Mouse (Mus musculus) liver, embryonic 13.5 days (tissue): ENCODE data around the gene Rpl27a. TPM values are rescaled to one million over a fixed set of nuclear protein-coding genes. Genes with fewer than 3 reads are reported as not detected.

Source experiments
- ATAC-seq: fragments of 200-750 bp; cut with Nextera tagmentation; 2 replicates; pipeline ENCODE4 v1.8.0; 2017; ENCODE audit warnings: low read depth, mild to moderate bottlenecking, moderate number of reproducible peaks, moderate library complexity
- DNase-seq: peaks from one replicate; pipeline ENCODE4 v3.0.0; 2022
- H3K27ac ChIP-seq: fragments of 300-500 bp; sonication (generic); 2 replicates; pipeline ENCODE4 v1.5.1; 2015; ENCODE audit warnings: moderate library complexity, mild to moderate bottlenecking, inconsistent platforms
- H3K27me3 ChIP-seq: fragments of 300-500 bp; sonication (generic); 2 replicates; pipeline ENCODE4 v1.6.1; 2015; ENCODE audit warnings: mild to moderate bottlenecking, inconsistent platforms
- H3K36me3 ChIP-seq: fragments of 300-500 bp; sonication (generic); 2 replicates; pipeline ENCODE4 v1.6.1; 2015; ENCODE audit warnings: mild to moderate bottlenecking, inconsistent platforms
- H3K4me1 ChIP-seq: fragments of 300-500 bp; sonication (generic); replicated peaks from 2 replicates; pipeline ENCODE4 v1.6.1; 2015; ENCODE audit warnings: inconsistent platforms
- H3K4me2 ChIP-seq: fragments of 300-500 bp; sonication (generic); 2 replicates; pipeline ENCODE4 v1.6.1; 2015; ENCODE audit warnings: inconsistent platforms, mild to moderate bottlenecking, moderate library complexity
- H3K4me3 ChIP-seq: fragments of 300-500 bp; sonication (generic); replicated peaks from 2 replicates; pipeline ENCODE4 v1.5.1; 2015; ENCODE audit warnings: mild to moderate bottlenecking, inconsistent platforms
- H3K9ac ChIP-seq: fragments of 300-500 bp; sonication (generic); 2 replicates; pipeline ENCODE4 v1.6.1; 2015; ENCODE audit warnings: mild to moderate bottlenecking, inconsistent platforms
- H3K9me3 ChIP-seq: fragments of 300-500 bp; sonication (generic); replicated peaks from 2 replicates; pipeline ENCODE4 v1.6.1; 2016; ENCODE audit warnings: inconsistent platforms
- WGBS: fragments of 180-500 bp; shearing (Covaris S2); methylation state at CpG from one replicate; pipeline ENCODE4 v1.1.7; 2015; ENCODE audit not compliant: insufficient replicate concordance; 5-methylcytosine and 5-hydroxymethylcytosine counted together
- polyA plus RNA-seq: library from polyadenylated mRNA; unstranded; fragments of >200 nt; fragmentation: Nextera tagmentation; extraction: Ambion mirVana; gene quantifications from 2 replicates; pipeline ENCODE4 v1.2.1, GENCODE M21; 2015

Rpl27a gene
- 112 and 118 TPM in 2 replicates for polyA plus RNA-seq

DNA sequence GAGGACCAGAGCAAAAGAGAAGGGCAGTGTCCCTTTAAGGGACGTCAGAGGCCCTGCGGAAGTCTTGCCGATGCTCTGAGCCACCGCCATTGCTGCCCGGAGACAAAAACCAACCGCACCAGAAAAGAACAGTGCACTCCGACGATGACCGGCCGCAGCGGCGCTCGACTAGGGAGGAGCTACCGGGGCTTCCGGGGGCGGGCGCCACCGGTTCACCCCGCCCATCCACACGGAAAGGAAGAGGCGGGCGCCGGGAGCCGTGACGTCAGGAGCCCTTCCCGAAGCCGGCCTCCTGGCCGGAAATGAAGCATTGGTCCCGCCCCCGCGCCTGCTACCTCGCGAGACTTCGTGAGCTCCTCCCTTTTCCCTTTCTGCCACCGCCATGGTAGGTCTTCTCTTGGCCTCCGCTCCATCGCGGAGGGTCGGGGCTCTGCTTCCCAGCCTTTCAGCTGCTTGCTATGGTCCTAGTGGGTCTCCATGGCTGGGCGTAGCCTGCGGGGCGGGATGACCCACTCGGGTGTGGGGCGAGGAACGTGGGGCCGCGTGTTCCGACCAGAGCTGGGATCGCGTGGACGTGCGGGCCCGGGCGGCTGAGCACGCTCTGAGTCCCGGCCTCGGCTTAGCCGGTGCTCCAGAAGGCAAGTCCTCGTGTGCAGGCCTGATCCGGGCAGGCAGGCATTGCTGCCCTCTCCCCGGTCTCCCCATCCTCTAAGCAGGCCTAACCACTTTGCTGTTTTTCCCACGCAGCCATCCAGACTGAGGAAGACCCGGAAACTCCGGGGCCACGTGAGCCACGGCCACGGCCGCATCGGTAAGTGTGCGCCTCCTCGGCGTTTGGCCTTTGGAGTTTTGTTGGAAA, at the start of gene Rpl27a:
Rpl27a (plus strand) TSS at position 310 of the 859 bp plus-strand sequence.
- Histone ChIP-seq H3K27me3 (no peaks in the 10 kb centered on the region), H3K4me3 (peak within 1 kb of the TSS; percentile 95), H3K9ac (peak within 1 kb of the TSS; percentile 99), H3K9me3 (no peaks in the 10 kb centered on the region), H3K36me3 (peaks cover 45% of the 10 kb centered on the region), H3K27ac (peak within 1 kb of the TSS; percentile 99), H3K4me1 (peaks cover 50% of the 10 kb centered on the region), H3K4me2 (peak within 1 kb of the TSS; percentile 86)
- DNase-seq: peak; percentile 98
- peak; percentile 89 for ATAC-seq
- WGBS: under 1% methylated on average over 72 of the region's 72 CpGs

DNA sequence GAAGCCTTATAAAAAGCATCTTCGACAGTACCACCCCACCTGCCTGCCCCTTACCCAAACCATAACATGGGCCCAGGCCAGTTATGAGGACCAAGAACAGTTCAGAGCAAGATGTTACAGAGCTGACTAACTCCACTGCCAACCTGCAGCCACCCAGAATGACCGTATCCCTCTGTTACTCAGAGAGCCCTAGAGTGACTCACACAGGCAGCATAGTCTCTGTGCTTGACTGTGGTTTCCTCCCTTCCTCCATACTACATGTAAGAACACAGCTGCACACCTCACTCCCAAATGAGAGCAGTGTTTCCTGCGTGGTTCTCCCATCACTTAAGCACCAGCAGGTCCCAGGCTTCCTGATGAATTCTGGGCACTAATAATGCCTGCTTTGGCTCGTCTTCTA, 48.2 kb upstream of the Rpl27a start:
- Histone ChIP-seq H3K36me3 (no peaks in the 10 kb centered on the region), H3K4me1 (no peaks in the 10 kb centered on the region), H3K4me2 (no peak overlapping the region), H3K9me3 (no peaks in the 10 kb centered on the region), H3K9ac (no peak overlapping the region), H3K27me3 (no peaks in the 10 kb centered on the region), H3K4me3 (no peak overlapping the region), H3K27ac (no peak overlapping the region)
- DNase-seq (no peak), ATAC-seq (no peak)
- 42% methylated on average over 4 of the region's 4 CpGs for WGBS

DNA sequence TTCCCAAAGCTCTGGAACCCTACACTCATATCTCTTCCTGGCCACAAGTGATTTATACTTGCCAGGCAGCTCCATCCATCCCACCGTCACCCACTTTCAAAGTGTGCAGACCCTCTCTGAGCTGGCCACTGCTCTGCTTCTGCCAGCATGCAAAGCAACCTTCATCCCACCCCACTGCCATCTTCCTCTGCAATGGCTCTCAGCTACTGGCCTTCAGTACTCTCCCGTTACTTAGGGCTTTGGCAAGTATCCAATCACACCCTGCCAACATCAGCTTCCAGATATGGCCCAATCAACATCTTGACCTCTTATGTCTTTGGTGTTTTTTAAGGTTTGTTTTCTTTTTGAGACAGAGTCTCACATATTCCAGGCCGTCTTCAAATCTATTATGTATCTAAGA, 41.0 kb upstream of the Rpl27a start:
- no peak overlapping the region for H3K4me2 ChIP-seq
- WGBS: 71% methylated on average over 3 of the region's 3 CpGs
- H3K36me3 ChIP-seq: no peaks in the 10 kb centered on the region
- no peaks in the 10 kb centered on the region for H3K27me3 ChIP-seq
- no peak for ATAC-seq
- H3K9ac ChIP-seq: no peak overlapping the region
- no peaks in the 10 kb centered on the region for H3K4me1 ChIP-seq
- H3K27ac ChIP-seq: no peak overlapping the region
- no peak for DNase-seq
- no peak overlapping the region for H3K4me3 ChIP-seq
- H3K9me3 ChIP-seq: no peaks in the 10 kb centered on the region

DNA sequence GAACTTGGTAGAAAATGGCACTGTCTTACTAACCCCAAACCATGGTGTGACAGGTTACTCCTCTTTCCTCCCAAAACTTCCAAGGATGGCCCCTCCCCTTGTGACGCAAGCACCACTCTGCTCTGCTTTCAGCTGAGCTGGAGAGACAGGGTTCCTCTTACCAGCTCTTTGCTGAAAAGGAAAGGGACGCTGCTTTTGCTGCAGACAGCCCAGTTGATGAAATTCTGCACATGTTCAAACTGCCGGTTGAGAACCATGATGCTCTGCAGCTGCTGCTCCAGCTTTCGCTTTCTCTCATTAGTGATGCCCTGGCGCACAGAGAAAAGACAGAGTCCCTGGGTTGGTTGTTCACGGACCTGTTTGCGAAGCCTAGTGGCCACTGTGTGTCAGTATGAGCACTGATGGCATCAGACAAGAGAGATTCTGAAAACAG, 38.2 kb upstream of the Rpl27a start:
- no peak for DNase-seq
- no peak overlapping the region for H3K4me2 ChIP-seq
- WGBS: 48% methylated on average over 7 of the region's 7 CpGs

DNA sequence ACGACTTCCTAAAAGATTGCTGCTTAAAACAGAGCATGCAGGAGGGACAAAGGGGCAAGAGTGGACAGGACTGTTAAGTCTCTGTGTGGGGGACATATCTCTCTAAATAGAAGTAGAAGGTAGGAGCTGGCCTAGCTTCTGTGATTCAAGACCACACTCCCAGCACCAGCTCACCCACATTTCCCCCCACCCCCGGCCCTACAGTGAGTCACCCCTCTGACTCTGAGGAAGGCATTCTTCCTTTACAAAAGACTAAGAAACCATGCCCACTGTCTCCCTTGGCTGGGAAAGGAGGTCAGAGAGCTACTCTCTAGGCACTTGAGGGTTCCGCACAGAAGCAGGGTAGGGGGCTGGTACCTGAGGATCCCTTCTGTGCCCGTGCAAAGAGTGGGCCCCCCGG, 34.7 kb upstream of the Rpl27a start:
- H3K4me1 ChIP-seq: no peaks in the 10 kb centered on the region
- H3K9ac ChIP-seq: no peak overlapping the region
- no peak overlapping the region for H3K27ac ChIP-seq
- no peaks in the 10 kb centered on the region for H3K9me3 ChIP-seq
- WGBS: 61% methylated on average over 5 of the region's 5 CpGs
- H3K27me3 ChIP-seq: no peaks in the 10 kb centered on the region
- no peak overlapping the region for H3K4me3 ChIP-seq
- ATAC-seq: no peak
- no peaks in the 10 kb centered on the region for H3K36me3 ChIP-seq
- H3K4me2 ChIP-seq: no peak overlapping the region
- no peak for DNase-seq

More for the DNA sequence above, 38.2 kb upstream of the Rpl27a start:
- Histone ChIP-seq H3K9me3 (no peaks in the 10 kb centered on the region), H3K4me1 (no peaks in the 10 kb centered on the region), H3K4me3 (no peak overlapping the region), H3K9ac (no peak overlapping the region), H3K36me3 (no peaks in the 10 kb centered on the region), H3K27ac (no peak overlapping the region), H3K27me3 (no peaks in the 10 kb centered on the region)
- no peak for ATAC-seq

DNA sequence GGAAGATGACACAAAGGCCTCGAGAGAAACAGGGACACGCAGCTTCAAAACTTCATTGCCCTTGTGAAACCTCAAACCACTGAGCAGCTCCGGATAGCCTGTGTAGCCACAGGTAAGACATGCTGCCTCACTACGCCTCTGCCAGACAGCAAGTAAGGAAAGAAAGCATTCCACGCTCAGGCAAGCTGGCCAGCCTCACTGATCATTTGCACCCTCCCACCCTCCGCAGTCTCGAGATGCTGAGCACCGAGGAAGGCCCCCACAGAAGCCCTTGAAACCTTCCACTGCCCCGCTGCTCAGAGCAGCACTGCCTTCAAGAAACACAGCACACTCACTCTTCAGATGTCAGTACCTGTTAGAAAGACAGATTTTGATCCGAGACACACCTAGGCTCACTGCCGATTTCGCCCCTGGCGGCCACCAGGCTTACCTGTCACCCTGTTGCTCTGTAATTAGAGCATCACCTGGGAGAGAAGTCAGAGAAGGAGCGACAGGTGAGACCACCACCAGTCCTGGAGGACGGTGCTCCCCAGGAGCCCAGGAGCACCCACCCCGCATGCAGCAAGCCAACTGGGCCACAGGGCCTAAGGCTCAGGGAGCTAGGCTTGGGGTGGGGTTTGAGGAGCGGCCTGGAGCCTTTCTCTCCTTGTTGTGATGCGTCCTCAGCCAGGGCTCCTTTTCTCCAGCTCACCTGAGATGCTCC, 26.2 kb upstream of the Rpl27a start:
- Histone ChIP-seq H3K27ac (no peak overlapping the region), H3K9ac (no peak overlapping the region), H3K4me2 (no peak overlapping the region), H3K36me3 (no peaks in the 10 kb centered on the region), H3K4me3 (no peak overlapping the region), H3K27me3 (peaks cover 28% of the 10 kb centered on the region), H3K9me3 (no peaks in the 10 kb centered on the region), H3K4me1 (no peaks in the 10 kb centered on the region)
- no peak for DNase-seq
- no peak for ATAC-seq
- 60% methylated on average over 18 of the region's 18 CpGs for WGBS

DNA sequence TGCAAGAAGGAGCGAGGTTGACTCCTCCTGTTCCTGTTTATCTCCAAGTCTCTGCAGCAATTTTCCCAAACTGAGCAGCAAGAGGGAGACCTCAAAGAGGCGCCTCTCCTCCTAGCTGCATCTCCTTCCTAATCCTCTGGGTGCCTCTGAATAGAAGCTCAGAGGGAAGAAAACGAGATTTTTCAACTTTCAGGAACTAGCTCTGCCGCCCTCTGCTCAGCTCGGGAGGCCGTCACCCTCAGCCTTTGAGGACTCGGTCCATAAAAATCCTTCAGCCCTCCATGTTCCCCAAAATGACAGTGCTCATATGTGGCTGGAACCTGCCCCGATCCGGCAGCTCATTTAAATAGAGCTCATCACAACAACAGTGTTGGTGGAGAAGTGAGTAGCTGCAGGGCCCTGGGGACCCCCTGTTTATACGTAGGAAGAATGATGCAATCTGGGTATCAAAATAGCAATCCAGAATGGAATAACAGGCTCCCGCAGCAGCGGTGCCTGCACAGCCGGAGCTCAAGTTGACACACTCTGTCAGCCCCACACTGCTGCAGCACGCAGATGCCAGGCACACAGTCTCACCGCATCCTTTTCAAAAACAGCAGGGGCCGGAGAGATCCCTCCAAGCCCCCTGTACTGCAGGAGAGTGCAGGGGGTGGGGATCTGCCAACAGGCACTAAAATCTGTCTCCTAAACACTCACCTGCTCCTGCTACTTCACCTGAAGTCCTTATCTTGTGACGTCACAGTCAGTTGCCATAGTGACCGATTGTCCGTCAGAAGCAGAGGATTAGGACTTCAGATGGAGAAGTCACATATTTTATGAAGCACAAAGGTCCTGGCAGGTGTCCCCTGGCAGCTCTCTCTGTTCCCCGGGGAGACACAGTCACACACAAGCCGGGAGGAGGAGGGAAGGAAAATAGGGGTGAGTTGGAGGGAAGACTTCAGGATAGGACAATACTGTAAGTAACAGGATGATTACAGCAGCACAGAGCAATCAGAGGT, 25.3 kb upstream of the Rpl27a start:
- 33% methylated on average over 21 of the region's 21 CpGs for WGBS
- Histone ChIP-seq H3K9ac (no peak overlapping the region), H3K27me3 (peaks cover 28% of the 10 kb centered on the region), H3K27ac (no peak overlapping the region), H3K4me1 (no peaks in the 10 kb centered on the region), H3K4me2 (no peak overlapping the region), H3K9me3 (no peaks in the 10 kb centered on the region), H3K4me3 (no peak overlapping the region), H3K36me3 (no peaks in the 10 kb centered on the region)
- DNase-seq (no peak), ATAC-seq (no peak)

DNA sequence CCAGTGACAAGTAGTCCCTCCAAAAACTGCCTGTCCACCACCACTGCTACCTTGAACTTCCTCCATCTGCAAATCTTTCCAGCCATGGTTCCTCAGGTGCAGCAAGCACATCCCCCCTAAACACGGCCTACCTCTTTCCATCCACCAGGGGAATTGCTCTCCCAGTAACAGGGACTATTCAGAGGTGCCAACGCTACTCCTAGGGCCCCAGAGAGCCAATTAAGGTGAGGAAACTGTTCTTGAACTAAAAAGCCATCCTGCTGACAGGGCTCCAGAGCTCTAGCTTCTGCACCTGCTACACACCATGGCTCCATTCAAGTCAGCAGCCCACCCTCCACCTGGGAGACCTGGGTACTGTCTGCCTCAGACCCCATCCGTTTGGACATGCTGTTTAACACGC, 21.4 kb upstream of the Rpl27a start:
- Histone ChIP-seq H3K4me2 (no peak overlapping the region), H3K4me1 (no peaks in the 10 kb centered on the region), H3K27ac (no peak overlapping the region), H3K4me3 (no peak overlapping the region), H3K9ac (no peak overlapping the region), H3K36me3 (no peaks in the 10 kb centered on the region), H3K27me3 (peaks cover 23% of the 10 kb centered on the region), H3K9me3 (no peaks in the 10 kb centered on the region)
- ATAC-seq (no peak), DNase-seq (no peak)
- WGBS: 57% methylated on average over 4 of the region's 4 CpGs

DNA sequence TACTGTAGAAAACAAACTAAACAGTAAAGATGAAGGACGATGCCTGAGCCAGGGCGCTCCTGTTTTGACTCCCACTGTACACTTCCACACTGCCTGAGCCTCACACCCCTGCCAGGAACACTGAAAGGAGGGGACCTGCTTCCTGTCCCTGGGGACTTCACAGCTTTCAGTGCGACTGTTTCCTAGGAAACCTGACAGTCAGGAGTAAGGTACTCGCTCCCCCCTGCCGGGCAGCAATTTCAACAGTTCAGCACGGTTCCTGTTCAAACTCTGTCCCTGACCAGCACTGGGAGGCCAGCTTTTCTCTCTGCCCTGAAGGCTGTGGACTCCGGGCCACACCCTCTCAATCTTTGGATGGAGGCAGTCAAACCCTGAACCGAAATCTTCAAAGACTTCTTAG, 11.8 kb upstream of the Rpl27a start:
- no peaks in the 10 kb centered on the region for H3K27me3 ChIP-seq
- no peak overlapping the region for H3K4me3 ChIP-seq
- H3K27ac ChIP-seq: no peak overlapping the region
- no peak for ATAC-seq
- no peak for DNase-seq
- no peaks in the 10 kb centered on the region for H3K36me3 ChIP-seq
- H3K4me1 ChIP-seq: peaks cover 22% of the 10 kb centered on the region
- H3K9ac ChIP-seq: no peak overlapping the region
- no peak overlapping the region for H3K4me2 ChIP-seq
- H3K9me3 ChIP-seq: no peaks in the 10 kb centered on the region
- 26% methylated on average over 8 of the region's 8 CpGs for WGBS

DNA sequence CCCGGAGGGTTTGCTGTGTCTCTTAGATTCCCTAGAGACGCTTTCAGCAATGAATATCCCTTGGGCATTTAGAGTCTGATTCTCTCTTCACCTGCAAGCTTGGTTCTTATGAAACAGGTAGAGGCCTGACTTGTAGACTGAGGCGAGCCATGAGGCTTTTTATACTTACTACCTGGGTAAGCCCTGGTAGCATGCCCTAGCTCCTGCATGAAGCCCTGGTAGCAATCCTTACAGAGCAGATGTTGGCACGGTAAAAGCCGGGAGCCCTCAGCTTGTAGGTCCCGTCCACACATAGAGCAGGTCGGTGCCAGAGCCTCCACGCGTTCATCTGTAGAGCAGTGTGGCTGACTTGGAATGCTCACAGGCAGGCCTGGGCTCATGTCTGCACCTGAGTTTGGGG, 11.4 kb upstream of the Rpl27a start:
- DNase-seq (no peak), ATAC-seq (no peak)
- H3K27ac ChIP-seq: no peak overlapping the region
- H3K36me3 ChIP-seq: no peaks in the 10 kb centered on the region
- no peaks in the 10 kb centered on the region for H3K9me3 ChIP-seq
- peaks cover 27% of the 10 kb centered on the region for H3K4me1 ChIP-seq
- no peak overlapping the region for H3K9ac ChIP-seq
- 54% methylated on average over 9 of the region's 9 CpGs for WGBS
- no peaks in the 10 kb centered on the region for H3K27me3 ChIP-seq
- H3K4me3 ChIP-seq: no peak overlapping the region
- H3K4me2 ChIP-seq: no peak overlapping the region

DNA sequence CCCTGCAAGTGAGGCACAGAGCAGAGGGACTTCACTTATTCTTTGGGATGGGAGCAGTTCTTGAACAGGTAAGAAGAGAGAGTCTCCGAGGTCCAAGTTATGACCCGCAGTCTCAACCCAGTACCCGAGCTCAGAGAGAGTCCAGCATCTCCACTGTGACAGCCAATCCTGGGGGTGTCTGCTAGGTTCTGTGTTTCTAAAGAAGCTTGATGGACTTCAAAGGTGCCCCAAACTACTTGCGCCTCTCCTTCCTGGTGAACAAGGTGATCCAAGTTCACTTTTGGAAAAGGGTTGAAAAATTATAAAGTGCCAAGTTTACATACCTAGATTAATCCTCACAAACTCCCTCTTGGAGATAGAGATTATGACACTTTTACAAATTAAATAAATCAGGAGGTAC, 10.9 kb upstream of the Rpl27a start, which contains the start of gene Trim66:
Trim66 (minus strand) TSS at position 101 of the 400 bp plus-strand sequence.
- H3K4me2 ChIP-seq: no peak within 1 kb of the TSS
- H3K27me3 ChIP-seq: no peaks in the 10 kb centered on the region
- H3K4me3 ChIP-seq: no peak within 1 kb of the TSS
- H3K4me1 ChIP-seq: peaks cover 32% of the 10 kb centered on the region
- WGBS: 68% methylated on average over 4 of the region's 4 CpGs
- no peak within 1 kb of the TSS for H3K27ac ChIP-seq
- DNase-seq (no peak), ATAC-seq (no peak)
- no peak within 1 kb of the TSS for H3K9ac ChIP-seq
- no peaks in the 10 kb centered on the region for H3K36me3 ChIP-seq
- no peaks in the 10 kb centered on the region for H3K9me3 ChIP-seq
